Mouse (Mus musculus) megakaryocyte, embryonic 14.5 days (primary cell): ENCODE measurements around the gene BC005624. TPM values are rescaled to one million over a fixed set of nuclear protein-coding genes. Genes with fewer than 3 reads are reported as not detected.

ENCODE experiments used
- H3K27me3 ChIP-seq: replicated peaks from 2 replicates; pipeline ENCODE3; 2012; ENCODE audit warnings: inconsistent platforms
- H3K36me3 ChIP-seq: replicated peaks from 2 replicates; pipeline ENCODE3; 2012; ENCODE audit warnings: low read length, inconsistent platforms, mixed read lengths
- H3K4me1 ChIP-seq: 2 replicates; pipeline ENCODE4 v1.6.1; 2012; ENCODE audit warnings: inconsistent platforms
- H3K4me3 ChIP-seq: replicated peaks from 2 replicates; pipeline ENCODE3; 2012; ENCODE audit warnings: moderate library complexity, mild to moderate bottlenecking, inconsistent platforms
- H3K9me3 ChIP-seq: 2 replicates; pipeline ENCODE4 v1.6.1; 2012; ENCODE audit warnings: inconsistent platforms
- FLI1 ChIP-seq: IDR thresholded peaks from 2 replicates; pipeline ENCODE4 v1.6.1; 2012; ENCODE audit warnings: low read length, inconsistent platforms, mixed read lengths
- GATA1 ChIP-seq: IDR thresholded peaks from 3 replicates; pipeline ENCODE4 v1.6.1; 2012; ENCODE audit warnings: mixed read lengths, low read length, inconsistent platforms, borderline replicate concordance
- polyA plus RNA-seq: library from polyadenylated mRNA; stranded (reverse); fragments of >175 nt; gene quantifications from 2 replicates; pipeline ENCODE4 v1.2.3, GENCODE M21; 2012; ENCODE audit warnings: low replicate concordance; ENCODE audit not compliant: insufficient read depth

BC005624 gene
- polyA plus RNA-seq, 1 experiment: 17.7 TPM

DNA sequence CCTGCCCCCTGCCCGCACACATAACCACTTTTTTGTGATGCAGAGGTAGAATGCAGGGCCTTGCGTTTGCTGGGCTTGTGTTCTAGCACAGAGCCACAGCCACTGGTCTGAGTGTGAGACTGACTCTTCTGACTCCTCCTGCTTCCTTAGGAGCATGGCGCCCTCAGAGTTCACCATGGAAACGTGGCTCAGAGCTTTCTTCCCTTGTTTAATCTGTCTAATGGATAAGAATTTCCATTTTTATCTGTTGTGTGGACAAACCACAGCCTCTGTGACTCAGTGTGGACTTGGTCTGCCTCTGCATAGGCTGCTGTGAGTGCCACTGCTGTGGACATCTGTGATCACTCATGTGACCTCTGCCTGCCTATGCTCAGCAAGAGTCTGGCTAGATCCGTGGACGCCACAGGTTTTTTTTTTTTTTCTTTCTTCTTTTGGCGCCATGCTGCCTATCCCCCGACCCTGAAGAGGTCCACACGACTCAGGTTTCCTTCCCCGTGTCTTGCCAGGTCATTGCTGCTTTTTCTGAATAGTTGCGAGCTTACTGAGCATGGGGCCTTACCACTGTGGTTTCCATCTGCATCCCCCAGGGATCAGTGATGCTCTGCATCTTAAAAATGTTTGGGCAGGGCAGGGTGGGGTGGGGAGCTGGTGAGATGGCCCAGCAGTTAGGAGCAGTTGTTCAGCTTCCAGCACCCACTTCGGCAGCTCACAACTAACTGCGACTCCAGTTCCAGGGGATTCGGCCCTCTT lies 31.5 kb upstream of the BC005624 start:
- no peaks in the 10 kb centered on the region for H3K27me3 ChIP-seq
- no peaks in the 10 kb centered on the region for H3K9me3 ChIP-seq
- TF ChIP-seq FLI1: no peak
- TF ChIP-seq GATA1: no peak
- H3K36me3 ChIP-seq: peaks cover 94% of the 10 kb centered on the region
- peaks cover 58% of the 10 kb centered on the region for H3K4me1 ChIP-seq
- H3K4me3 ChIP-seq: no peak overlapping the region

DNA sequence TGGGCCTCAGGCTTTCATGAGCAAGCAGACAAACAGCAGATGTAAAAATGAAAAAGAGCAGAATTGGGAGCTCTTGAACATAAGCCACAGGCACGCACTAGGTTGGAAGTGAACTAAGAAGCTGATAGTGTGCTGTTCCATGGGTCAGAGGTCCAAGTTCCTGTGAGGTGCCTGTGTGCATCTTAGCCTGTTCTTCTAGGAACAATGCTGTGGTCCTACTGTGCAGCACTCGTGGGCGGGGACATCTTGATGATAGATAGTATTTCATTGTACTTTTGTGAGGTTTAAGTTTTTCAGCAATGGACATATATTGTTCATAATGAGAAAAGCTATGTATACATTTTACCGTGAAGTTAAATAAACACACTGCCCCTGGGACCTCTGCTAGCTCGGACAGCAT lies 25.2 kb upstream of the BC005624 start:
- Histone ChIP-seq H3K36me3 (peaks cover 93% of the 10 kb centered on the region), H3K4me1 (peaks cover 94% of the 10 kb centered on the region), H3K9me3 (no peaks in the 10 kb centered on the region), H3K27me3 (no peaks in the 10 kb centered on the region), H3K4me3 (no peak overlapping the region)
- no peak for TF ChIP-seq FLI1
- no peak for TF ChIP-seq GATA1

DNA sequence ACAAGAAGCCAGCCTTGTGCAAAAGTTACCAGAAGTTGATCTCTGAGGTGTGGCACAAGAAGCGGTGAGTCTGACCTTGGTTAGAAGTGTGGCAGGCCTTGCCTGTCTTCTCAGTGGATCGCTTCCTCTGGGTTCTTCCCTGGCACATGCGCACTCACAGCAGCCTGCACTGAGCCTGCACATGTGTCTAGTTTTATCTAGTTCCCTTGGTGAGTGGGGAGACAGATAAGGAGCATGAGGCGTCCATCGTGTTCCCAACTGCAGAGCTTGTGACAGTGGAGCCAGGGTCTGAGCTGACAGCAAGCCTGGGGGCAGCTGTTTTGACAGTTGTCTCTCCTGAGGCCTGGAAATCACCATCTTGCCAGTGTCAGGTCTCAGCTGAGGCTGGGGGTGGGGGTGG lies 24.4 kb upstream of the BC005624 start:
- peaks cover 86% of the 10 kb centered on the region for H3K4me1 ChIP-seq
- peak overlapping the region; percentile 84 for H3K4me3 ChIP-seq
- no peaks in the 10 kb centered on the region for H3K9me3 ChIP-seq

GRCm38 (mm10) chr2:31005453-31005852 lies 23.5 kb upstream of the BC005624 start:
- TF ChIP-seq FLI1 (no peak), GATA1 (no peak)
- H3K27me3 ChIP-seq: no peaks in the 10 kb centered on the region
- peaks cover 76% of the 10 kb centered on the region for H3K4me1 ChIP-seq
- H3K36me3 ChIP-seq: peaks cover 87% of the 10 kb centered on the region
- peak overlapping the region; percentile 84 for H3K4me3 ChIP-seq
- H3K9me3 ChIP-seq: no peaks in the 10 kb centered on the region

More for the DNA sequence above, 24.4 kb upstream of the BC005624 start:
- H3K36me3 ChIP-seq: peaks cover 94% of the 10 kb centered on the region
- no peaks in the 10 kb centered on the region for H3K27me3 ChIP-seq
- TF ChIP-seq GATA1 (peak; percentile 58; the same call in 1 of the 3 replicates), FLI1 (no peak)

DNA sequence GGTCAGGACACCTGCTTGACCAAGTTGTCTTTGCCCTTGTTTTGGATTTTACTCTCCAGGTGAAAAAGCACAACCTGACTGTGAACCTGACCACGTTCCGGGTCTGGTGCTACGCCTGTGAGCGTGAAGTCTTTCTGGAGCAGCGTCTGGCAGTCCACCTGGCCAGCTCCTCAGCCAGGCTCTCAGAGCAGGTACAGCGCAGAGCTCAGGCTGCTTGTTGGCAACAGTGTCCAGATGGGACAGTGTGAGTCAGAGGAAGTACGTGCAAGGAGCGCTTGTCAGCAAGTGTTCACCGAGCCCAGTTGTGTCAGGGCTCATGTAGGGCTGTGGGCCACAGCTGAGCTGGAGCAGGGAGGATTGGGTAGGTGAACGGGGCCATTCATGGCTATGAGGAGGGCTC lies 20.9 kb upstream of the BC005624 start:
- Histone ChIP-seq H3K4me1 (peaks cover 59% of the 10 kb centered on the region), H3K27me3 (no peaks in the 10 kb centered on the region), H3K4me3 (no peak overlapping the region), H3K9me3 (no peaks in the 10 kb centered on the region), H3K36me3 (peaks cover 87% of the 10 kb centered on the region)
- TF ChIP-seq GATA1 (no peak), FLI1 (no peak)

- peaks cover 50% of the 10 kb centered on the region for H3K4me1 ChIP-seq
- no peak for TF ChIP-seq FLI1
- TF ChIP-seq GATA1: no peak
- no peak overlapping the region for H3K4me3 ChIP-seq
- H3K9me3 ChIP-seq: no peaks in the 10 kb centered on the region
- H3K27me3 ChIP-seq: no peaks in the 10 kb centered on the region
- peaks cover 66% of the 10 kb centered on the region for H3K36me3 ChIP-seq
Measured at GRCm38 (mm10) chr2:30998443-30999260, 16.7 kb upstream of the BC005624 start.

DNA sequence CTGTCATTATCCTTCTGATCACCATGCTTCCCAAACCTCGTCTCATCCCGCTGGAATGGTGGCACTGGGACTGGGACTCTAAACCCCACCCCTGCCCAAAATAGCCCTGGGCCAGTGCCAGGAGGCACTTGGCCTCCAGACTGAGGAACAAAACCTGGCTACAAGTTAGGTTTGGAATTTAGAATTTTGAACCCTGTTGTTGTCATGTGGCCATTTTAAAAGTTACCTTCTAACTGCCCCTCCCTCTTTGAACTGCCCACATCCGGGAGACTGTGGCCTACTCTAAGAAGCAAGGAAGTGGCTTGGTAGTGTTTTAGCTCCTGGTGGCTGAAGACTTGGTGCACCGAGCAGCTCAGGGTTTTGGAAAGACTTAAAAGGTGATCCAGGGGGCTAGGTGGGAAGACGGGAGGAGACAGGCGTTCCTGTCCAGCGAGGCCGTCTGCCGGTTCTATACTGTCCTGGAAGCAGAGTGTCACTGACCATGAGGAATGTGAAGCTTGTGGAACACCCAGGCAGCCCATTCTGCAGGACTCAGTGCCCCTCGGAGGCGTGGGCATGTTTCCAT lies 13.5 kb upstream of the BC005624 start:
- Histone ChIP-seq H3K4me1 (peaks cover 50% of the 10 kb centered on the region), H3K36me3 (peaks cover 59% of the 10 kb centered on the region), H3K9me3 (peaks cover 5% of the 10 kb centered on the region; the same call in 1 of the 2 replicates), H3K27me3 (no peaks in the 10 kb centered on the region), H3K4me3 (peak overlapping the region; percentile 64)
- TF ChIP-seq FLI1 (no peak), GATA1 (no peak)

- Histone ChIP-seq H3K36me3 (peaks cover 59% of the 10 kb centered on the region), H3K4me1 (peaks cover 50% of the 10 kb centered on the region), H3K4me3 (no peak overlapping the region), H3K27me3 (no peaks in the 10 kb centered on the region), H3K9me3 (peaks cover 5% of the 10 kb centered on the region; the same call in 1 of the 2 replicates)
- TF ChIP-seq GATA1: no peak
Measured at GRCm38 (mm10) chr2:30994853-30995252, 12.9 kb upstream of the BC005624 start.

DNA sequence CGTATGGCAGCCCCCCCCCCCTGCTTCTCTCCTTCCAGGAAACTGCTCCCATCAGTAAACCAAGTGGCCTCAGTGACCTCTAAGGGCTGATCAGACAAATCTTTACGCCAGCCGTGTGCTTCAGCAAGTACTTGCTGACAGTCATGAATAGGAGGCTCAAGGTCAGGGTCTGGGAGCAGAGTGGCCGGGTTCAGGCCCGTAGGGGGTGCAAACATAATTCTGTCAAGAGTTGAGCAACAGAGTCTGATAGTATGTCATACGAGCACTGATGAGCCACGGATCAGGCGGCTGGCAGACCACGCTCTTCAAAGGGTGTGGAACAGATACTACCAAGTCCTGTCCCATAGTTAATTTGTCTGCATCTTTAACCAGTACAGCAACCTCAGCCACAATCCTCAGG lies 8.2 kb upstream of the BC005624 start:
- Histone ChIP-seq H3K27me3 (no peaks in the 10 kb centered on the region), H3K4me1 (peaks cover 29% of the 10 kb centered on the region), H3K4me3 (no peak overlapping the region), H3K9me3 (peaks cover 5% of the 10 kb centered on the region; the same call in 1 of the 2 replicates), H3K36me3 (peaks cover 52% of the 10 kb centered on the region)
- no peak for TF ChIP-seq FLI1
- TF ChIP-seq GATA1: no peak
